Mouse (Mus musculus) liver, postnatal 0 days (tissue): ENCODE data around the gene Ech1. TPM values are rescaled to one million over a fixed set of nuclear protein-coding genes. Genes with fewer than 3 reads are reported as not detected.

Experiments used
- ATAC-seq: fragments of 200-750 bp; cut with Nextera tagmentation; 2 replicates; pipeline ENCODE4 v1.8.0; 2017; ENCODE audit warnings: mild to moderate bottlenecking, moderate library complexity
- DNase-seq: peaks from one replicate; pipeline ENCODE4 v3.0.0-alpha.2; 2016
- H3K27ac ChIP-seq: fragments of 300-500 bp; sonication (generic); 2 replicates; pipeline ENCODE4 v1.5.1; 2014; ENCODE audit warnings: antibody characterized with exemption, moderate library complexity, mild to moderate bottlenecking, low read depth
- H3K27me3 ChIP-seq: fragments of 300-500 bp; sonication (generic); 2 replicates; pipeline ENCODE4 v1.6.1; 2014; ENCODE audit warnings: low read length, control low read depth, mixed read lengths; ENCODE audit not compliant: insufficient read depth
- H3K36me3 ChIP-seq: fragments of 300-500 bp; sonication (generic); replicated peaks from 2 replicates; pipeline ENCODE4 v1.6.1; 2014; ENCODE audit warnings: mild to moderate bottlenecking, control low read depth, low read length, moderate library complexity, mixed read lengths; ENCODE audit not compliant: insufficient read depth
- H3K4me1 ChIP-seq: fragments of 300-500 bp; sonication (generic); 2 replicates; pipeline ENCODE4 v1.6.1; 2014; ENCODE audit warnings: antibody characterized with exemption, mild to moderate bottlenecking, control low read depth; ENCODE audit not compliant: insufficient read depth
- H3K4me2 ChIP-seq: fragments of 300-500 bp; sonication (generic); 2 replicates; pipeline ENCODE4 v1.6.1; 2014; ENCODE audit warnings: low read depth, mild to moderate bottlenecking, low read length, moderate library complexity, mixed read lengths
- H3K4me3 ChIP-seq: fragments of 300-500 bp; sonication (generic); 2 replicates; pipeline ENCODE4 v1.5.1; 2014; ENCODE audit warnings: low read depth, low read length
- H3K9ac ChIP-seq: fragments of 300-500 bp; sonication (generic); replicated peaks from 2 replicates; pipeline ENCODE4 v1.6.1; 2014; ENCODE audit warnings: mild to moderate bottlenecking, moderate library complexity
- H3K9me3 ChIP-seq: fragments of 300-500 bp; sonication (generic); 2 replicates; pipeline ENCODE4 v1.6.1; 2016; ENCODE audit warnings: mild to moderate bottlenecking, control low read depth, low read length, mixed read lengths
- CTCF ChIP-seq: sonication (generic); IDR thresholded peaks from 2 replicates; pipeline ENCODE4 v1.5.1; 2016; ENCODE audit warnings: antibody characterized with exemption, low read depth
- EP300 ChIP-seq: IDR thresholded peaks from 2 replicates; pipeline ENCODE4 v1.6.1; 2016; ENCODE audit warnings: antibody characterized with exemption, low read depth, mild to moderate bottlenecking
- WGBS: fragments of 180-500 bp; shearing (Covaris S2); extraction: QIAGEN DNeasy Blood & Tissue Kit; methylation state at CpG from one replicate; pipeline ENCODE4 v1.1.7; 2014; ENCODE audit not compliant: insufficient replicate concordance; 5-methylcytosine and 5-hydroxymethylcytosine counted together
- polyA plus RNA-seq: library from polyadenylated mRNA; unstranded; fragments of >200 nt; fragmentation: Nextera tagmentation; extraction: Ambion mirVana; gene quantifications from 2 replicates; pipeline ENCODE4 v1.2.1, GENCODE M21; 2015

Ech1 gene
- polyA plus RNA-seq, 1 experiment from 2014 or later: 566 TPM

DNA sequence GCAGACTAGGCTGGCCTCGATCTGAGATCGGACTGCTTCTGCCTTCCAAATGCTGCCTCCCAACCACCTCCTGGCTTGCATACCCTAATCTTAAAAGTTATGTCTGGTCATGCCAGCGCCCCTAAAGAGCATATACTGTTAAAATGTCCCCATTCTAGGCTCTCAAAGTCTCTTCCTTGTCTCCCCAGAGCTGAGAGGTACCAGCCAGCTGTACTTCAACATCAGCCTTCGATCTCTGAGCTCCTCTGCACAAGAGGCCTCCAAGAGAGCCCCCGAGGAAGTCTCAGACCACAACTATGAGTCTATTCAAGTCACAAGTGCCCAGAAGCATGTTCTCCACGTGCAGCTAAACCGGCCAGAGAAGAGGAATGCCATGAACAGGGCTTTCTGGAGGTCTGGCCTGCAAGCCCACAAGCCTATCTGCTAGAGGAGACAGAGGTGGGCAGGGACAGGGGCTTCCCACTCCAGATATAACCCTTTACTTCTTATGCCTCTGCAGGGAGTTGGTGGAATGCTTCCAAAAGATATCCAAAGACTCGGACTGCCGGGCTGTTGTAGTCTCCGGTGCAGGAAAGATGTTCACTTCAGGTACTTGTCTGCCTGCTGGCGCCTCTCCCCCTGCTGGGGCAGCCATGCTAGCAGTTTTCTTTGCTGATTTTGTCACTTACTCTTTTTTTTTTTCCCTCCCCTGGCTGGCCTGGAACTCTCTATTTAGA lies 827 bp downstream of the Ech1 start:
- Histone ChIP-seq H3K9me3 (no peaks in the 10 kb centered on the region), H3K4me1 (peaks cover 36% of the 10 kb centered on the region), H3K4me3 (peak overlapping the region; percentile 55), H3K9ac (peak overlapping the region; percentile 70), H3K27me3 (no peaks in the 10 kb centered on the region), H3K4me2 (peak overlapping the region; percentile 69), H3K36me3 (peaks cover 38% of the 10 kb centered on the region), H3K27ac (peak overlapping the region; percentile 92)
- WGBS: 29% methylated on average over 11 of the region's 11 CpGs
- peak; percentile 24; the same call in 1 of the 2 replicates for ATAC-seq
- TF ChIP-seq CTCF (peak; percentile 37), EP300 (no peak)
- no peak for DNase-seq

- Histone ChIP-seq H3K4me1 (peaks cover 41% of the 10 kb centered on the region), H3K27me3 (no peaks in the 10 kb centered on the region), H3K9ac (peak overlapping the region; percentile 70), H3K27ac (peak overlapping the region; percentile 92), H3K4me2 (peak overlapping the region; percentile 69), H3K9me3 (no peaks in the 10 kb centered on the region), H3K4me3 (peak overlapping the region; percentile 55), H3K36me3 (peaks cover 38% of the 10 kb centered on the region)
- DNase-seq (no peak), ATAC-seq (no peak)
- 88% methylated on average over 7 of the region's 7 CpGs for WGBS
- TF ChIP-seq EP300 (no peak), CTCF (no peak; the same call in 1 of the 2 replicates)
These were observed 1.4 kb downstream of the Ech1 start for GRCm38 (mm10) chr7:28826402-28826772.

DNA sequence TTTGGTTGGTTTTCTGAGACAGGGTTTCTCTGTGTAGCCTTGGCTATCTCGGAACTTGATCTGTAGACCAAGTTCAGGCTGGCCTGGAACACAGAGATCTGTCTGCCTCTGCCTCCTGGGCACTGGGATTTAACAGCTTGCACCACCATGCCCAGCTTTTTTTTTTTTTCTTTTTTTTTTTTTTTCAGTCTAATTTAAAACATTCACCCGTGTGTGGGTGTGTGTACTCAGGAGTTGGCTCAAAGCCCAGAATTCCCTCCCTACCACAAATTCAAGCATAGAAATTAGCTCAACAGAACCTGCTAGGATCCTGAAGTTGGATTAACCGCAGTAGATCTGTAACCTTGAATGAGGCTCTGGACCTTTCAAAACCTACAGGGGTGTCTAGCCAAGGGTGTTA lies 2.3 kb downstream of the Ech1 start:
- Histone ChIP-seq H3K36me3 (peaks cover 37% of the 10 kb centered on the region), H3K4me3 (no peak overlapping the region), H3K27ac (peak overlapping the region; percentile 23), H3K4me2 (peak overlapping the region; percentile 19; the same call in 1 of the 2 replicates), H3K9ac (no peak overlapping the region), H3K4me1 (peaks cover 48% of the 10 kb centered on the region), H3K27me3 (no peaks in the 10 kb centered on the region), H3K9me3 (no peaks in the 10 kb centered on the region)
- DNase-seq: peak; percentile 29
- 48% methylated on average over 3 of the region's 3 CpGs for WGBS
- TF ChIP-seq EP300 (no peak), CTCF (no peak)
- no peak for ATAC-seq

GRCm38 (mm10) chr7:28829821-28830220 lies 4.8 kb downstream of the Ech1 start:
- no peak overlapping the region for H3K27ac ChIP-seq
- H3K9me3 ChIP-seq: no peaks in the 10 kb centered on the region
- TF ChIP-seq CTCF: no peak
- no peak for TF ChIP-seq EP300
- peaks cover 34% of the 10 kb centered on the region for H3K4me1 ChIP-seq
- WGBS: 96% methylated on average over 8 of the region's 8 CpGs
- H3K36me3 ChIP-seq: peaks cover 30% of the 10 kb centered on the region
- H3K4me2 ChIP-seq: no peak overlapping the region
- no peaks in the 10 kb centered on the region for H3K27me3 ChIP-seq
- DNase-seq (no peak), ATAC-seq (no peak)
- H3K4me3 ChIP-seq: no peak overlapping the region
- H3K9ac ChIP-seq: no peak overlapping the region

GRCm38 (mm10) chr7:28830981-28831380 lies 6.0 kb downstream of the Ech1 start:
- no peaks in the 10 kb centered on the region for H3K27me3 ChIP-seq
- DNase-seq (no peak), ATAC-seq (no peak)
- no peak overlapping the region for H3K27ac ChIP-seq
- H3K9ac ChIP-seq: no peak overlapping the region
- no peak overlapping the region for H3K4me2 ChIP-seq
- WGBS: 62% methylated on average over 5 of the region's 5 CpGs
- no peaks in the 10 kb centered on the region for H3K9me3 ChIP-seq
- H3K4me1 ChIP-seq: peaks cover 31% of the 10 kb centered on the region
- H3K4me3 ChIP-seq: no peak overlapping the region
- peaks cover 30% of the 10 kb centered on the region for H3K36me3 ChIP-seq
- TF ChIP-seq CTCF: no peak
- TF ChIP-seq EP300: no peak

DNA sequence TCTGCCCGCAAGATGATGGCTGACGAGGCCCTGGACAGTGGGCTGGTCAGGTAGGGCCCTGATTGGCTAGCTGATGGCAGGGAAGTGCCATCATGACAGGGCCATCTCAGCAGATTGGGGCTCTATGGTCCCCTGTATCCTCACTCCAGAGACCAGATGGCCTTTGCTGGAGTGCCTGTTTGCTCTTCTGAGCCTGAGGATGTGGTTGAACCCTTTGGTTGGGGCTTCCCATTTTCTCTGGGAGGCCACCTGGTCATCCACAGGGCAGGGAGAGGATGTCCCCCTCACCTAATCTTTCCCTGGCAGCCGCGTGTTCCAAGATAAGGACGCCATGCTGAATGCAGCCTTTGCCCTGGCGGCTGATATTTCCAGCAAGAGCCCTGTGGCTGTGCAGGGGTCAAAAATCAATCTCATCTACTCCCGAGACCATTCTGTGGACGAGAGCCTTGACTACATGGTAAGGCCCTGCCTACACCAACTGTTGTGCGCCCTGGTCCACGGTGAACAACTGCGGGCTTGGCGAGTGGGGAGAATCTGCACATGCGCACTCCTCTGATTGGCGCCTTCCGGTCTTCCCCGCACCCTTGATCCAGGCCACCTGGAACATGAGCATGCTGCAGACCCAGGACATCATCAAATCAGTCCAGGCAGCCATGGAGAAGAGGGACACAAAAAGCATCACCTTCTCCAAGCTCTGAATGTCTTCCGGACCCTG lies 6.6 kb downstream of the Ech1 start:
- no peak for DNase-seq

More for the DNA sequence above, 6.6 kb downstream of the Ech1 start:
- H3K9me3 ChIP-seq: no peaks in the 10 kb centered on the region
- TF ChIP-seq EP300: no peak
- TF ChIP-seq CTCF: no peak
- H3K4me1 ChIP-seq: peaks cover 25% of the 10 kb centered on the region
- H3K4me2 ChIP-seq: no peak overlapping the region
- H3K9ac ChIP-seq: no peak overlapping the region
- no peak overlapping the region for H3K4me3 ChIP-seq
- ATAC-seq: no peak
- no peaks in the 10 kb centered on the region for H3K27me3 ChIP-seq
- 66% methylated on average over 17 of the region's 17 CpGs for WGBS
- H3K27ac ChIP-seq: peak overlapping the region; percentile 50; the same call in 1 of the 2 replicates
- H3K36me3 ChIP-seq: peaks cover 30% of the 10 kb centered on the region
